Mouse (Mus musculus): ENCODE data around the gene Cacna1d. TPM values are rescaled to one million over a fixed set of nuclear protein-coding genes. Genes with fewer than 3 reads are reported as not detected.
A peak's percentile ranks its signal among the peaks of the same experiment; 100 is the strongest.

The Cacna1d gene
- total RNA-seq, 2 experiments from 2014 or later: 59.7 to 60.9 TPM

DNA sequence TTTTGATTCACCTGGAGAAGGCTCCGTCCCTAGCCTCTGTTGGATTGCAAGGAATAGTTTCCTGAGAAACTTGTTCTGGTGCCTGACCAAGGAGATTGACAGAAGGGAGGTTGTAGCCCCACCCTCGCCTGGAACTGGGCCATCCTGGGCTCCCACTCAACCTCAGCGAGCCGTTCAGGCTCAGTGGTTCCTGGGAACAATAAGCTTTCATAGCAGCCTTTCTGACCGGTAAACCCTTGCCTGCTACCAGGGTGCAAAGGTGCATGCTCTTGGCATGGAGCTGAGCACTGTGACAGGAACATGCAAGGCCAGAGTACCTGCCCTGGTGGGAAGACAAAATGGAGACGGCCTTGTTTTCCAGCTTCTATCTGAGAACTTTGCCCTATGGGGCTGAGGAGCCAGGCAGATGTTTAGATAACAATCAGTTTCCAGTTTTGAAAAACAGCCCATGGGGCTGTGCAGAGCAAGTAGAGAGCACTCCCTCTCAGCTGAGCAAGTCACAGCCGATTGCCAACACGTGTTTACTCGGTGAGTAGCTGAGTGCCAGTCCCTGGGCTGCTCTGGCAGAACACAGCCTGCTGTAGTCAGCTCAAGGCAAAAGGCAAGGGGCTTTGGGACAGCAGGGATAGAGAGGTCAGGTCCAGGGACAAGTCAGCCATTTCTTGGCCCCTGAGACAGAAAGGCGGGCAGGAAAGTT, 481.2 kb downstream of the Cacna1d start:
- intact Hi-C loops (cut with DNase I): no loop called here
- DNase-seq: peak; percentile 82

DNA sequence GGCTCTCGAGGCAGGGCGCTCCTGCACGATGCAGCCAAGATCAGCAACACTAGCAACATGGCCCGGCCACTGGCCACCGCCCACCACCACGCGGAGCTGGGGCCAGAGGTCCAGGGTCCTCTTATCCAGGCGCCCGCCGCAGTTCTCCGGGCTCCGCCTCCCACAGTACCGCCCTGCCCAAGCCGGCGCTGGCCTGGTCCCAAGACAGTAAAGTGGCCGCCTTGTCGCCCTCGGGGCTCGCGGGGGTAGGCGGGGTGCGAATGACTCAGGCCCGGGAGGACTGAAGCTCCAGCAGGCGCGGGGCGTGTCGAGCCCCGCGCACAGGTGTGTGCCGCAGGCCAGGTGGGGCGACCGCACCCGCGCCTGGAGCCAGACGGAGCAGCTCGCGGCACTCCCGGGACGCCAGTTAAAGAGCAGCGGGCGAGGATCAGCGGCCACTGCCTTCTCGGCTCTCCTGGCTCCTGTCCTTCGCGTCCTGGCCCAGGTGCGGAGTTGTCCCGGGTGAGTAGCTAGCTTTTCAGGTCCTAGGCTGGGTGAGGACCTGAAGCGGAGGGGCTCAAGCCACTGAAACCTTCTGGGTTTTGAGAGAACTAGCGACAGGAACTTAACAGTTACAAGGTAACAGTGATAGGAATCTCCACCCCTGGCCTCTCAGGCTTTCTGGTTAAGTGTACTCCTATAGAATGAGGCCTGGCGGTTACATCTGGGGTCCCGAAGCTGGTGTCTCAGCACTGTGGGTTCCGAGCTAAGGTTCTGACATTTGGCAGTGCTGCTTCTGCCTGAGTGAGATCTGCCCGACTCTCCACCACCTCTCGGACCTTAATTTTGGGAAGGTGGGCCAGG, 482.3 kb downstream of the Cacna1d start, which contains the start of the genes Il17rb and Chdh:
Il17rb (minus strand) TSS at position 164 of the 843 bp plus-strand sequence.
Chdh (plus strand) TSS at position 291 of the 843 bp plus-strand sequence.
- DNase-seq: peak; percentile 69
- intact Hi-C loops (cut with DNase I): no loop called here

- intact Hi-C loops (cut with DNase I): no loop called here
- no peak for DNase-seq
These were observed 491.8 kb downstream of the Cacna1d start for GRCm38 (mm10) chr14:29999475-29999811.

DNA sequence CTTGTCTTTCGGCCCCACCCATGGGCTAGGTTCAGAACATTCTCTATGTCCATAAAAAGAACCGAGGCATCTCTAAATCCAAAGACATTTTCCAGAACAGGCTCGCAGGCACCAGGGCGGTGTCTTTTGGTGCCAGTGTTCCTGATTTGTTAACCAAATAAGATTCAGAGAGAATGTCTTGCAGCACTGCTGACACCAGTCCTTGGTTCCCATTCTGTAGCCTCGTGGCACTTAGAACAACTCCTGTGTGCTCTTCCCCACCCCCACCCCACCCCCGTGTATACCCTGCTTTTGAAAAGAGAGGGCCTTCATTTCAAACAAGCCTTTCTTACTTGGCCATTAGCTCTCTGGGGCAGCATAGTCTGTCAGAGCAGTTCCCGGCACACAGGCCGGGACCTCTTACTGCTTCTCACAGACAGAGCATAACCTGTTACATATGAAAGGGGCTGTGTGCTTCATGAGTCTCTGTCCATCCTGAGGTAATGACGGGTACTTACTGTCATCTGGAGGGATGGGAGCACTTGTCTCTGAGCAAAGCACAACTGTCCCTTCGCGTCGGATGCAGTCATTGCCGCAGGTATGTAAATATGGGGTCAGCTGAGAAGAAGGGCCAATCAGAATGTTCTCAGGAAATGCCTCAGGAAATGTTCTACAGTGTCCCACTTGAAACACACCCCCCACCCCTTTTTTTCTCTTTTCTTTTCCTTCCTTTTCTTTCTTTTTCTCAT, 492.3 kb downstream of the Cacna1d start:
- intact Hi-C loops (cut with DNase I): no loop called here
- DNase-seq: no peak

- intact Hi-C loops (cut with DNase I): no loop called here
- no peak for DNase-seq
These were observed 493.9 kb downstream of the Cacna1d start for GRCm38 (mm10) chr14:29997345-29997744.

DNA sequence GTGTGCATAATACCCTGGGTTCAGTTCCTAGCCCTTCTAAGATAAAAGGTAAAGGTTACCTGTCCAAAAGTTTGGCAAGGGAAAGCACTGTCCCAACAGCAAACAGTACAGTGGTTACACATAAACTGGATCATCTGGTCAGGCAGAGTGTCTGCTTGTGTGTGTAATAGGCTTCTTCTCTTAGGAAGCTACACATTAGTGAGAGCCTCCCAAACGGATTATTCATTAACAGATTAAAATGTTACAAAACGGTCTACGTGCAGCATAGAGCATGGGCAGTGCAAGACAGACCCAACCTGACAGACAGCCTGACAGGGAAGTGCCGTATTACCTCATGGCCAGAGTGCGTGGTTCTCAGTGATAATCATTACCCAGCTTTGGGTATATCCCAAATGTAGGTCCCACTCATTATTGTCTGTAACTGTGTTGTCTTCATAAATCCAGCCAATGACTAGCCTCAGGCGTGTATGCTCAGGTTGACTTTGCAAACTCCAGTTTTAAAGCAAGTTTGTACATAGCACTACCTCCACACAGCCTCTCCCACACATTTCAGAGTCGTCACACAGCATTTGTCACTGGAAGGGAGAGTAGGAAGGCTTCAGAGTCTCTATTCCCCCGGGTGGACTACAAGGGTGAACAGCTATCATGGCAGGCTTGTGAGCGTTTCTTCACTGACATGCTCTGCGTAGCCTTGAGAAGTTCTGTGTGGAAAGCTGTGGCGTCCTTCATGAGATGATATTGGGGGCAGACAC, 495.1 kb downstream of the Cacna1d start:
- DNase-seq: no peak
- intact Hi-C loops (cut with DNase I): no loop called here

- intact Hi-C loops (cut with DNase I): no loop called here
- DNase-seq: no peak
These were observed 496.3 kb downstream of the Cacna1d start for GRCm38 (mm10) chr14:29994976-29995375.

Other genes with a start within 250 kb of the Cacna1d start
- 10 to 100 TPM; 21.4 to 21.9 TPM for gene Dcp1a, start 11.9 kb downstream of the Cacna1d start, total RNA-seq (2021)
- gene Tkt, start 56.9 kb upstream of the Cacna1d start, total RNA-seq (2021): 100 to 1,000 TPM; 314 to 322 TPM
- gene Prkcd, start 134.8 kb upstream of the Cacna1d start, total RNA-seq (2021): 10 to 100 TPM; 39.5 to 41.4 TPM
- gene Rft1, start 162.9 kb upstream of the Cacna1d start, total RNA-seq (2021): 10 to 100 TPM in 1 of 2 experiments, 1 to 10 TPM in 1; 8.3 to 11.9 TPM
- 10 to 100 TPM; 28.3 to 32.4 TPM for gene Sfmbt1, start 223.4 kb upstream of the Cacna1d start, total RNA-seq (2021)

Measured in left cerebral cortex, postnatal 4 days (tissue).